Mouse (Mus musculus) intestine, embryonic 15.5 days (tissue): ENCODE results near the gene Gnao1. TPM values are rescaled to one million over a fixed set of nuclear protein-coding genes. Genes with fewer than 3 reads are reported as not detected.

ENCODE experiments used
- ATAC-seq: fragments of 200-750 bp; cut with Nextera tagmentation; 2 replicates; pipeline ENCODE4 v1.8.0; 2017; ENCODE audit warnings: moderate TSS enrichment, moderate library complexity
- H3K27ac ChIP-seq: fragments of 300-500 bp; sonication (generic); 2 replicates; pipeline ENCODE4 v1.5.1; 2015; ENCODE audit warnings: mild to moderate bottlenecking, inconsistent platforms
- H3K27me3 ChIP-seq: fragments of 300-500 bp; sonication (generic); replicated peaks from 2 replicates; pipeline ENCODE4 v1.6.1; 2015; ENCODE audit warnings: inconsistent platforms
- H3K36me3 ChIP-seq: fragments of 300-500 bp; sonication (generic); 2 replicates; pipeline ENCODE4 v1.6.1; 2015; ENCODE audit warnings: inconsistent platforms
- H3K4me1 ChIP-seq: fragments of 300-500 bp; sonication (generic); replicated peaks from 2 replicates; pipeline ENCODE4 v1.6.1; 2015; ENCODE audit warnings: inconsistent platforms
- H3K4me2 ChIP-seq: fragments of 300-500 bp; sonication (generic); replicated peaks from 2 replicates; pipeline ENCODE4 v1.6.1; 2015; ENCODE audit warnings: mild to moderate bottlenecking, inconsistent platforms
- H3K4me3 ChIP-seq: fragments of 300-500 bp; sonication (generic); replicated peaks from 2 replicates; pipeline ENCODE4 v1.5.1; 2015; ENCODE audit warnings: inconsistent platforms
- H3K9ac ChIP-seq: fragments of 300-500 bp; sonication (generic); 2 replicates; pipeline ENCODE4 v1.6.1; 2015; ENCODE audit warnings: inconsistent platforms
- H3K9me3 ChIP-seq: fragments of 300-500 bp; sonication (generic); 2 replicates; pipeline ENCODE4 v1.6.1; 2016; ENCODE audit warnings: inconsistent platforms
- WGBS: fragments of 180-500 bp; shearing (Covaris S2); methylation state at CpG from one replicate; pipeline ENCODE4 v1.1.7; 2015; 5-methylcytosine and 5-hydroxymethylcytosine counted together
- polyA plus RNA-seq: library from polyadenylated mRNA; unstranded; fragments of >200 nt; fragmentation: Nextera tagmentation; extraction: Ambion mirVana; gene quantifications from 2 replicates; pipeline ENCODE4 v1.2.1, GENCODE M21; 2015

The Gnao1 gene
- polyA plus RNA-seq, 1 experiment from 2014 or later, result 13.8 TPM

DNA sequence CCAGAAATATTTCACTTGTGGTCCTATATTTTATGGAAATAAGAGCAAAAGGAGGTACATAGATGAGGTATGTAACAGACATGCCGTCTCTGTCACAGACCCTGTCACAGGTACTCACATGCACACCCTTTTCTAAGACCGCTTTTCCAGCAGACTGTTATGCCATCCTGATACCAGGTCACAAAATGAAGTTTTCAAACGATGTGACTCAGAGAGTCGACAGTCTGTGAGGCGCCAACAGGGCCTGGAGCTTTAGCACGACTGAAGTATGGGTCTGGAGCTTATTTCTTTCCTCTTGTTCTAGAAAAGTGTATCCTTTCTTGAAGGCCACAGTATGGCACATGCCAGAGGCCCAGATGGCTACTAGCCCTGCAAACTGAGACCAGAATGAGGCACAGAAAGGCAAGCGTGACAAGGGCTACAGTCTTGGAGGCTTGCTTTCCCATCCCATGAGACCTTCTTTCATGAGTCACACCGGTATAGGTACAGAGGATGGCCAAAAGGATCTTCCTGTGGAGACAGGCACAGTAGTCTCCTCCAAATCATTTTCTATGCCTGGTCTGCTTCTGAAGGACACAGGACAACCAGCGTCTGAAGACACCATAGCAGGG, 43.2 kb downstream of the Gnao1 start:
- 80% methylated on average over 9 of the region's 9 CpGs for WGBS
- Histone ChIP-seq H3K9me3 (no peaks in the 10 kb centered on the region), H3K36me3 (no peaks in the 10 kb centered on the region), H3K4me3 (no peak overlapping the region), H3K27me3 (no peaks in the 10 kb centered on the region), H3K4me1 (no peaks in the 10 kb centered on the region), H3K4me2 (no peak overlapping the region), H3K27ac (no peak overlapping the region), H3K9ac (no peak overlapping the region)
- ATAC-seq, result no peak

DNA sequence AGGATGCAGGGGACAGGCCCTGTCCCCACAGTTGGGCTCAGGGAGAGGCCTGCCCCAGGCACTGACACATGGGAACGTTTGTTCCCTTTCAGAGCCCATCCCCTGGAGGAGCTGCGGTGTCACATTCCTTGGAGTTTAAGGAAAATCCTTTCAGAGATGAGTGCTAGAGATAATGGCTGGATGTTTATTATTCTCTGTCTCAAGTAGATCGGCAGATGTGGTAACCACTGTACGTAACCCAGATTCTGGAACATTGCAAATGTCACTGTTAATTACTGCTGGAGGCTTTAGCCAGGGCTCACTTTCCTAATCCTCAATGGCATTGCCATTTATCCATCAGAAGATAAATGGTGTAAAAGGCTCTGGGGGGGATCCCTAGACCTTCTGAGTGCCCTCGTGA, 44.9 kb downstream of the Gnao1 start:
- Histone ChIP-seq H3K9ac (no peak overlapping the region), H3K4me1 (no peaks in the 10 kb centered on the region), H3K27me3 (no peaks in the 10 kb centered on the region), H3K36me3 (no peaks in the 10 kb centered on the region), H3K27ac (no peak overlapping the region), H3K9me3 (no peaks in the 10 kb centered on the region), H3K4me3 (no peak overlapping the region), H3K4me2 (no peak overlapping the region)
- ATAC-seq, result no peak
- 24% methylated on average over 5 of the region's 5 CpGs for WGBS

DNA sequence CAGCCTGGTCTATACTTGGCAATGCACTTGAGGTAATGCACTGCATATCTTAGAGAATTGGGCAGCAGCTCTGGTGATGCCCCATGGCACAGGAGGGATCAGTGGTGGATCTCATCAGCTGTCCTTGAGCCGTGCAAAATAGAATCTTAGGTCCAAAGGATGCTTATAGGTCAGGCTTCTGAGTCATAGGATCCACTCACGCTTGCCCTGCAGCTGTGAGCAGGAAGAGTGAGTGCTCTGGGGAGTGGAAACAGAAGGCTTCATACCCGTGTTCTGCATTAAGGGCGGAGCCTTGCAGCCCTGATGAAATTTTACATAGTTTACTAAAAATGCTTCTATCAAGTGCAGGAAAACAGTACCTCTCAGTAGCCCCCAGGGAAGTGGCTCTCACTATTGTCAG, 45.5 kb downstream of the Gnao1 start:
- Histone ChIP-seq H3K4me3 (no peak overlapping the region), H3K4me2 (no peak overlapping the region), H3K27ac (no peak overlapping the region), H3K27me3 (no peaks in the 10 kb centered on the region), H3K9me3 (no peaks in the 10 kb centered on the region), H3K9ac (no peak overlapping the region), H3K4me1 (no peaks in the 10 kb centered on the region), H3K36me3 (no peaks in the 10 kb centered on the region)
- 48% methylated on average over 4 of the region's 4 CpGs for WGBS
- no peak for ATAC-seq

DNA sequence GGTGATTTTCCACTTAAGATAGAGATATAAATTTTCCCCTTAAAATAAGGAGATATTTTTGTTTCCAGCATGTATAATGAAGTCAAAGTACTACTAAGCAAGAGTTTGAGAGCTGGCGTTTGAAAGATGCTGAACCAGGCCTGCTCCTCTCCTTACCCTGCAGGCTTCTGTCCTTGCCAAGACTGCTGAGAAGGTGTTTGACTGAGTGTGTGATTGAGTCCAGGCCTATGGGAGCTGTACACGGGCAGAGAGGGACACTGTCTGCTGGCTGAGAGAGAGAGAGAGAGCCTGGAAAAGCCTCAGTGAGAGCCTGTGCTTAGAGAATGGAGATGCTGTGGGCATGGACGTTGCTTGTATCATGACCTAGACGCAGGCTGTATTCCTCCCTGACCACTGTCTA, 47.4 kb downstream of the Gnao1 start:
- WGBS, result 58% methylated on average over 4 of the region's 4 CpGs
- Histone ChIP-seq H3K9ac (no peak overlapping the region), H3K4me3 (no peak overlapping the region), H3K27me3 (no peaks in the 10 kb centered on the region), H3K36me3 (no peaks in the 10 kb centered on the region), H3K27ac (no peak overlapping the region), H3K4me2 (no peak overlapping the region), H3K4me1 (no peaks in the 10 kb centered on the region), H3K9me3 (no peaks in the 10 kb centered on the region)
- no peak for ATAC-seq

DNA sequence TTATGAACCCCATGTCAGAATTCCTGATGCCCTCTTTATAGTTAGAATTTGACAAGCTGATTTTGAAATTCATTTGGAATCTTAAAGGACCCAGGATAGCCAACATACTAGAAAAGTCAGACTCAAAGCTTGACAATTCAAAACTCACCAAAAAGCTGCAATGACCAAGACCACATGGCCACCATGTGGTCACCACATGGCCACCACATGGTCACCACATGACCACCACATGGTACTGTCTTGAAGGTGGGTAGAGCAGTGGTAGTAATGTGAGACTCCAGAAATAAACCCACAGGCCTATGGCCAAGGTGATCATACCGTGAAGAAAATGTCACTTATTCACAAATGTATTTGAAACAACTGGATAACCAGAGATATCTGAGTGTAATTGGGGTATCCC, 48.5 kb downstream of the Gnao1 start:
- H3K4me3 ChIP-seq, result no peak overlapping the region
- H3K27me3 ChIP-seq, result no peaks in the 10 kb centered on the region
- H3K4me1 ChIP-seq, result no peaks in the 10 kb centered on the region
- no peak overlapping the region for H3K27ac ChIP-seq
- H3K36me3 ChIP-seq, result no peaks in the 10 kb centered on the region
- no peaks in the 10 kb centered on the region for H3K9me3 ChIP-seq
- H3K4me2 ChIP-seq, result no peak overlapping the region
- whole genome bisulfite sequencing, result 88% methylated on average over 1 of the region's 1 CpGs
- no peak for ATAC-seq
- H3K9ac ChIP-seq, result no peak overlapping the region

DNA sequence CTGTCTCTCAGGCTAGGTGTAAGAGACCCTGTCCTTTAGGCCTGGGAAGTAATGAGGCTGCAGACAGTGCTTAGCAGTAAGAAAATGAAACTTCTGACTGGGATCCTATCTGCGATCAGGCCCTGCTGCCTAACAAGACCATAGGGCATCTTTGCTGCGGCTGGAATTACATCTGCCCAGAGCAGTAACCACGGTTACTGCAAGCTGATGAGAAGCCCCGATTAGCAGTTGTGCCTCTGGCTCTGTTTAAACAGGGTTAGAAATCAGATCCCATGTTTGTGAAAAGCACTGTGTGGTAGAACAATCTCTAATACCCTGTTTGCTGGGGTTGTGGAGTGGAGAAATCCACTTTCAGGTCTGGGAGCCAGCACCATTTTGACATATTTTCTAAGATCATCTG, 50.3 kb downstream of the Gnao1 start:
- WGBS, result 45% methylated on average over 4 of the region's 4 CpGs
- Histone ChIP-seq H3K9ac (no peak overlapping the region), H3K4me2 (no peak overlapping the region), H3K4me3 (no peak overlapping the region), H3K4me1 (no peaks in the 10 kb centered on the region), H3K36me3 (no peaks in the 10 kb centered on the region), H3K27me3 (no peaks in the 10 kb centered on the region), H3K9me3 (no peaks in the 10 kb centered on the region), H3K27ac (no peak overlapping the region)
- ATAC-seq, result no peak

DNA sequence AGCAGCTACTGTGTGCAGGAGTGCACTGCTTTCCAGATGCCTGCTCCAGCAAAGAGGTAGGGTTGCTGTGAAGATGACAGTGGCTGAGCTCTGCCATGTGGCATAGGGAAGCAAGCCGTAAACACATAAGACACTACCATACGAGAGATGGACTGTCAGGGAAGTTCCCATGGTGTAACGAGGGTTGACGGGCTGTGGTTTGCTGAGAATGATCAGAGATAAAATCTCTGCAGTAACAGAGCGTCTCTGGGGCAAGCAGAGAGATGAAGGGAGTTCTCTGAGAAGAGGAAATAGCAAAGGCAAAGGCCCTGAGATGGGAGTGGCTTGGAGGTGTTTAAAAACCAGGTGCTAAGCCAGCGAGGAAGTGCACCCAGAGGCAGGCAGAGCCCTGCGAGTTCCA, 54.3 kb downstream of the Gnao1 start:
- H3K27me3 ChIP-seq, result no peaks in the 10 kb centered on the region
- no peak overlapping the region for H3K4me3 ChIP-seq
- no peak overlapping the region for H3K27ac ChIP-seq
- H3K9ac ChIP-seq, result no peak overlapping the region
- H3K4me1 ChIP-seq, result no peaks in the 10 kb centered on the region
- no peak overlapping the region for H3K4me2 ChIP-seq
- 48% methylated on average over 7 of the region's 7 CpGs for WGBS
- ATAC-seq, result no peak
- no peaks in the 10 kb centered on the region for H3K9me3 ChIP-seq
- H3K36me3 ChIP-seq, result no peaks in the 10 kb centered on the region

DNA sequence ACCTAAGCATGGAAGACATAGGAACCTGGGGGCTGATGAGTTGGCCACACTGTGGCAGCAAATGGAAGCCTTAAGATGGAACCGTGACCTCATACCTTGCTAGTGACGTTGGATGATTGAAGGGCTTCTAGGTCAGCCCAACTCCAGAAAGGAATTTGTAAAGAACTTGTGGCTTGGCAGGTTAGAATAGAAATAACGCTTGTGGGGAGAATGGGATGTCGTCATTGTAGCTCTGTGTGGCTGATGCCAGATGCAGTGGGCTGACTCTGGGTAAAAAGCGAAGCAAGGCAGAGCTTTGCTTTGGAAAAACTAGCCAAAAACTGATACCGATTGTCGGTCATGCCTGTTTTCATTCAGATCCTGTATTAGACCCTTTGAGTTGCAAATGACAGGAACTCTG, 56.5 kb downstream of the Gnao1 start:
- no peak overlapping the region for H3K9ac ChIP-seq
- H3K27me3 ChIP-seq, result no peaks in the 10 kb centered on the region
- H3K27ac ChIP-seq, result no peak overlapping the region
- H3K4me1 ChIP-seq, result no peaks in the 10 kb centered on the region
- H3K4me3 ChIP-seq, result no peak overlapping the region
- no peaks in the 10 kb centered on the region for H3K36me3 ChIP-seq
- no peaks in the 10 kb centered on the region for H3K9me3 ChIP-seq
- 89% methylated on average over 7 of the region's 7 CpGs for WGBS
- H3K4me2 ChIP-seq, result no peak overlapping the region
- ATAC-seq, result no peak

DNA sequence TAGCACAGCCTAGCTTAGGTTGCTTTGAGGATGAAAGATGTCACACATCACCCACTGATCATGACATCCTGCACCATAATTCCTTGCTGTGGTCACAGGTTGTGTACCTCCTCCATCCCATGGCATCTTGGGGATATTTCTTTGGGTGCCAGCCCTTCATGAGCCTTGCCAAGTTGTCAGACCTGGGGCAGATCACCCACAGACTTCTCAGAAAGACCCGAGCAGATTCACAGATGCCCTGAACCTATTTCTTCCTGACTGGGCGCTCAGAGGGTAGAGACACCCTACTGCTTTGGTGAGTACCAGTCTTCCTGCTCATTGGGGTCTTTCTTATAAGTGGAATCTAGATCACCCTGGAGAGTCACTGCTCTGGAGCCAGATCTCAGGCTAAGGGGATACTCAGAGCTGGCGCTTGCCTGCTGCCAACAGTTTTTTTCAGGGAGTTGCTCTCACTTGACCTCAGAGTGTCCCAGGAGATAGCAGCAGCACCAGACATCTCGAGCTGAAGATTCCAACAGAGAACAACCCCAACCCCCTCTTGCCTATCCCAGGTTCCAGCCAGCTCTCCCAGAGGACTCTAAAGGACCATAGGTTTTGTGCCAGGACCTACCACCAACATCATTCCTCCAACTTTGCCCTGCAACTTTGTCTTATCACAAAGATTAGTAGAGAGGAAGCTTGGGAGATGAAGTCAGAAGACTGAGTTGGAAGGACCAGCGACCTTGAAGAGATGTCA, 58.9 kb downstream of the Gnao1 start:
- no peak for ATAC-seq
- Histone ChIP-seq H3K4me1 (no peaks in the 10 kb centered on the region), H3K36me3 (no peaks in the 10 kb centered on the region), H3K4me3 (no peak overlapping the region), H3K27ac (no peak overlapping the region), H3K9ac (no peak overlapping the region), H3K9me3 (no peaks in the 10 kb centered on the region), H3K27me3 (no peaks in the 10 kb centered on the region), H3K4me2 (no peak overlapping the region)
- 75% methylated on average over 5 of the region's 5 CpGs for WGBS

DNA sequence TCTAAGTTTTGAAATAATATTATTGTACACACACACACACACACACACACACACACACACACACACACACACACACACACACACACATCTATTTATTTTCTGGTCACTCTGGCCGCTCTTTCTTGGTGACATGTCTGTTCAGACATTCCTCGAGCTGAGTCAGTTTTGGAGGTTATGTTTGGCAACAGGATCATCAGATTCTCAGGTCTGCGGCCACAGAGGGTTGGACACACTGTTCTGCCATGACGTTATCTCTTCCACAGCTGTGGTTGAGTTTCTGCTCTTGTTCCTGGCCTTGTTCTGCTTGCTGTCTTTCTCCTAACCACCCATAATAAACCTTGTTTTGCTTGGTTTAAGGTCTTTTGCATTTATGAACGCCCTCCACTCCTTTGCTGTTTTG, 61.5 kb downstream of the Gnao1 start:
- Histone ChIP-seq H3K4me1 (no peaks in the 10 kb centered on the region), H3K27ac (no peak overlapping the region), H3K27me3 (no peaks in the 10 kb centered on the region), H3K9me3 (no peaks in the 10 kb centered on the region), H3K4me2 (no peak overlapping the region), H3K4me3 (no peak overlapping the region), H3K9ac (no peak overlapping the region), H3K36me3 (no peaks in the 10 kb centered on the region)
- no peak for ATAC-seq
- WGBS, result 81% methylated on average over 5 of the region's 5 CpGs

DNA sequence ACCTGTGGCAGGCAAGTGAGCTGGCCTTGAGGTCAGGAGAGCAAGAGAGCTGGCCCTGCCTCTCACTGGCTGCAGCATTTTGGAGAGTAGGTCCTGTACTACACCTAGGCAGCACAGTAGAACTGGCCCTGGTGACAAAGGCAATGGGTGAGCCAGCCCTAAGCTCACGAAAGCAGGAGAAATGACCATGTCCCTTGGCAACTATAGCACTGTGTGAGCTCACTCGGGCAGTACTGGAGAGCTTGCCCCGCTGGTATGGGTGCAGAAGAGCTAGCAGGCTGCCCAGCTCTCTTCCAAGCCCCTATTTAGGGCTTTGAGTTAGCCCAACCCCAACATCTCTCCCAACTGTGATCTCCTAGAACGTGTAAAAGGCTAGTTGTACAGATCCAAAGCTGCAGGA, 68.6 kb downstream of the Gnao1 start:
- Histone ChIP-seq H3K27me3 (no peaks in the 10 kb centered on the region), H3K27ac (no peak overlapping the region), H3K36me3 (no peaks in the 10 kb centered on the region), H3K9me3 (no peaks in the 10 kb centered on the region), H3K9ac (no peak overlapping the region), H3K4me3 (no peak overlapping the region), H3K4me2 (no peak overlapping the region), H3K4me1 (no peaks in the 10 kb centered on the region)
- 87% methylated on average over 4 of the region's 4 CpGs for WGBS
- ATAC-seq, result no peak

DNA sequence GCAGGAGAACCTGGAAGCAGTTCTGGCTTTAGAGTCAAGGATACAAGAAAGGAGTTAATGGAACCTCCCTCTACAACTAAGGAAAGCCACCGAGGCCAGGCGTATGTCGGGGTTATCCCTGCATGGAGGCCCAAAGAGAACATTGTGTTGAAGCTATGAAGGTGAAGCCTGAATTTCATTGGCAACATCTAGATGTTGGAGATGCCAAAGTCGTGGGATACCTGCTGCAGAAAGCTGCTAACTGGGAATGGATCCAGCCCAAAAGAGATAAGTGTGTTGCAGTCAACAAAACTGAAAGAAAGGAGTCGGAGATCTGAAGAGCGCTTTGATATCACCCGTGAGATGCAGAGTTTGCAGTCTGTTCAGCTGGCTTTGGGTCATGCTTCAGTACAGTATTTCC, 70.2 kb downstream of the Gnao1 start:
- Histone ChIP-seq H3K9me3 (no peaks in the 10 kb centered on the region), H3K9ac (no peak overlapping the region), H3K4me2 (no peak overlapping the region), H3K36me3 (no peaks in the 10 kb centered on the region), H3K4me1 (no peaks in the 10 kb centered on the region), H3K27me3 (no peaks in the 10 kb centered on the region), H3K4me3 (no peak overlapping the region), H3K27ac (no peak overlapping the region)
- ATAC-seq, result no peak
- 86% methylated on average over 7 of the region's 7 CpGs for WGBS

DNA sequence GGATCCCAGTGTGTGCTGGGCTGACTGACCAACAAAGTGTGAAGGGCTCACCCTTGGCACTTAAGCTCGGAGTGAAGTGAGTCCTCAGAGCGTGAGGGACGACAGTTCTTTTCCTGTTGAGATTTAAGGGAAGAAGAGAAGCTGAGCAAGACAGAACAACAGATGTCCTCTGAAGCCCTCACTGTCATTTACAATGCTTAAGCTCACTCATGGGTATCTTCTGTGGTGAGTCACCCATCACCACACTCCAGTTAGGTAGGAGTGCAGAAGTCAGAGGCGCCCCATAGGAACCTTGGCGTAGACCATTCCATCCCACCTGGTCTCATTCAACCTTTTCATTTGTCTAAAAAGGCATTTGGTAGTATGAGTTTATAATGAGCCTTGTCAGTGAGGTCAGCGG, 71.6 kb downstream of the Gnao1 start:
- Histone ChIP-seq H3K27ac (no peak overlapping the region), H3K4me3 (no peak overlapping the region), H3K4me1 (no peaks in the 10 kb centered on the region), H3K9me3 (no peaks in the 10 kb centered on the region), H3K4me2 (no peak overlapping the region), H3K36me3 (no peaks in the 10 kb centered on the region), H3K27me3 (no peaks in the 10 kb centered on the region), H3K9ac (no peak overlapping the region)
- ATAC-seq, result no peak
- 91% methylated on average over 6 of the region's 6 CpGs for WGBS
